Mouse (Mus musculus): ENCODE data around the gene Rbm47.

GRCm38 (mm10) chr5:66001232-66001631, 171.7 kb downstream of the Rbm47 start:
- TF ChIP-seq CTCF (IDR thresholded peaks at IDR 0.05): no peak
- TF ChIP-seq EP300 (IDR thresholded peaks at IDR 0.05): no peak

Data from lung, postnatal 0 days (tissue).